Mouse (Mus musculus): ENCODE data around the gene Slc39a9. TPM values are rescaled to one million over a fixed set of nuclear protein-coding genes. Genes with fewer than 3 reads are reported as not detected.

Slc39a9 gene
- total RNA-seq, 2 experiments from 2014 or later = 15.3 to 18.3 TPM

- peak; percentile 45 to 72 for DNase-seq
These were observed 10.4 kb downstream of the Slc39a9 start for GRCm38 (mm10) chr12:80653951-80654658.

- DNase-seq = peak; percentile 11 to 17
These were observed 11.0 kb downstream of the Slc39a9 start for GRCm38 (mm10) chr12:80654659-80655025.

DNA sequence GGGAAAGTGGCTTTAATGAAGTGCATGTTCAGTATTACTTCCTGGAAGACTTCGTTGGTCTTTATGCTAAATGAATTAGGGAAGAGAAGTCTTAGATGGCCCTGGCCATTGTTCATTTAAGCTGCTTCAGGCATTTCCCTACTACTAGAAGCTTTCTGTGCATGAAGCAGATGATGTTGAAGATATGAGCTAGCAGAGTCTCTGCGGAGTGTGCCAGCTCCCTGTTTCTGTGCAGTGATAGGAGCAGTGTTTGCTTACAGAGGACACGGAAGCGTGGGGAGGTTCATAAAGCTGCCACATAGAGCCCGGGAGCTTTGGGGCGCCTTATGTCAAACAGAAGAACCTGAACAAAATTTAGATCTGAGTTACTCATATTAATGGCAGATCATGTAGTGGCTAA, 15.0 kb downstream of the Slc39a9 start:
- DNase-seq = no peak

GRCm38 (mm10) chr12:80662322-80662721, 18.6 kb downstream of the Slc39a9 start:
- DNase-seq = no peak

DNA sequence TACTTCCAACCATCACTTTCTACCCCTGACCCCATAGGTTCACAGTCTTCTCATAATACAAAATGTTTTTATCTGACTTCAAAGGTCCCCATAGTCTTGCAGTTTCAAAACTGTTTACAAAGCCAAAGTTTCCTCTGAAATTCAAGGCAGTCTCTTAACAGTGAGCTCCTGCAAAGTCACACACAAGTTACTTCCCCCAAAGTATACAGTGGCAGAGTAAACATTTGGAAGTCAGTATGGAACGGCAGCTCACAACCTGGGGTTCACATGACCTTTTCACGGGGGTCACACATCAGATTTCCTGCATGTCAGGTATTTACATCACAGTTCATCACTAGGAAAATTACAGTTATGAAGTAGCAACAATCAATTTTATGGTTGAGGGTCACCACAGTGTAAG, 20.3 kb downstream of the Slc39a9 start:
- DNase-seq = no peak

GRCm38 (mm10) chr12:80668391-80668790, 24.7 kb downstream of the Slc39a9 start:
- no peak for DNase-seq

DNA sequence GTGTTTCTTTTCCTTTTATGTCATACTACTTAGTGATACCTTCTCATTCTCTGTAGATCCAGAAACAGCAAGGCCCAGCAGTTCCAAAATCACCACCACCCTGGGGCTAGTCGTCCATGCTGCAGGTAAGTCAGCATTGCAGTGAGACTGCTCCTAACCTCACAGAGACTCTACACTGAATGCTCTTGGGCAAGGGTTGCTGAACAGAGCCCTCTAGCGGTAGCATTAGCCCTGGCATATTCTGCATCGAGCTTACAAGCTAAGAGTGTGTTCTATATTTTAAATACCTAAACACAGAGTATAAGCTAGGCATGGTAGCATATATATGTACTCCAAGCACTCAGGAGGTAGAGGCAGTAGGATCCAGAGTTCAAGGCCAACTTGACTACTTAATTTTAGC, 29.5 kb downstream of the Slc39a9 start:
- DNase-seq = peak; percentile 36 to 72

DNA sequence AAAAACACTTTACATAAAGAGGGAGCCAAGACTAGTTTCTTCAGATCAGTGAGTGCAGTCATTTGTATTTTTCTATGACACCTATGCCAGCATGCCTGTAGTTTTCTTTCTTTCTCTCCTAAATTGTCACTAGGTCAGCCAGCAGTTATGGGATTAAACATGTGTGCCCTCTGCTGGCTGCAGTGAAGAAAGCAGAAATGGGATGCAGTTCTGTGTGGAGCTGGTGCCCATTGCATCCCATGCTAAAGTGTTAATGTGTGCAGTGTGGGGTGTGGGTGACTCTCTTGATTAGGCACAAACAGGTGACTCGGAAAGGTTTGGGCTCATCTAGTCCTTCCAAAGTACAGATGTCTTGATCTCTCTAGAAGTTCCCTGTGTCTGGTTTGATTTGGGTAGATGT, 37.7 kb downstream of the Slc39a9 start:
- DNase-seq = peak in 1 of 2 experiments; percentile 44

- no peak for DNase-seq
These were observed 39.9 kb downstream of the Slc39a9 start for GRCm38 (mm10) chr12:80683554-80683953.

DNA sequence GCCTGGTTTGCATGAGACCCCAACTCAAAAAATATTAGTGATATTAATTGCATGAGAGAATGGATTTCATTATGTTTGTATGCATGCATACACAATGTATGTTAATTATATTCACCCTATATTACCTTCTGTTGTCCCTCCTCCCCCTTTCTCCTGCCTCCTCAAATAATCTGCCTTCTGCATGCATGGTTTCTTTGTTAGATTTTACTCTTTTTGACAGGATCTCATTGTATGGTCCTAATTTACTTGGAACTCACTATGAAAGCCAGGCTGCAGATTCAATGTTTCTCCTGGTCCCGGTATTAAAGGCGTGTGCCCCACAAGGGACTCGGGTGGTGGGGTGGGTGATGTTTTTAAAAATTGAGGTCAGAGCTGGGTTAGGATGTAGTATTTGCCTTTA, 40.6 kb downstream of the Slc39a9 start:
- DNase-seq = no peak

DNA sequence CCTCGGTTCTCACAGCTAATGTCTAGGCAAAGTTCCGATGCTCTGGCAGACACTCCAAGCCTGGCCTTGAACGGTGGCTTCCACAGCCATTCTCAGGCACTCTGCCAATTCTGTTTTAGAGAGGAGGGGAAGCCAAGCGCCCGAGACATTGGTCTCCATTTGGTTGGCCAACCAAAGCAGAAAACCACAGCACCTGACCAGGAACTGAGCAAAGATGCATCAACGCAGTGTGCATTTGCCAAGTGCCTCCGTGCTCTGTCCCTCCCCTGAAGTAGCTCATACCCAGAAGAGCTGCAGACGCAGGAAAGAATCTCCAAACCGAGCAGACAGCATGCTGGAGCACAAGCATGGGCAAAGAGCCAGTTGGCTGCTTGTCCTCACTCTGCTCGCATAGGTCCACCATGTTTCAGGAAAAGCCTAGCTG, 44.1 kb downstream of the Slc39a9 start:
- DNase-seq = peak; percentile 30 to 43

GRCm38 (mm10) chr12:80689696-80690095, 46.0 kb downstream of the Slc39a9 start:
- no peak for DNase-seq

DNA sequence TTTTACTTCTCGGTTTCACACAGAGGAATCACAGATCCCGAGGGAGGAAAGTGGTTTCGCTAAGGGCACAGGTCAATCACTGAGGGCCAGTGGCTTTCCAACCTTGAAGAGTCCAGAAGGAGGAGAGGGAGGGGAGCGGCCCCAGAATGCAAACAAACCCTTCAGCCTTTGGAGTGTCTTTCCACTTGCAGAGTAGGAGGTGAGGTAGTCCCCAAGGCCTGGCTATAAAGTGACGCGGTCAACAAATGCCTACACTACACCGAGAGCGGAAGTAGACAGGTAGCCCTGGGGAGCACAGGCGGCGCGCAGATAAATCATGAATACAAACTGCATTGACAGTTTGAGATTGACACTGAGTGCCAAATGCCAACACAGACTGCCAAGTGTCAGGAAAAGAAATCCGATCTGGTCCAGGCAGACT, 48.0 kb downstream of the Slc39a9 start:
- no peak for DNase-seq

- peak in 1 of 2 experiments; percentile 10 for DNase-seq
These were observed 48.7 kb downstream of the Slc39a9 start, which contains the start of gene Plekhd1 for GRCm38 (mm10) chr12:80692269-80692972. Gene Plekhd1 (plus strand): TSS chr12:80692591.

- DNase-seq = no peak
These were observed 50.0 kb downstream of the Slc39a9 start for GRCm38 (mm10) chr12:80693700-80694099.

DNA sequence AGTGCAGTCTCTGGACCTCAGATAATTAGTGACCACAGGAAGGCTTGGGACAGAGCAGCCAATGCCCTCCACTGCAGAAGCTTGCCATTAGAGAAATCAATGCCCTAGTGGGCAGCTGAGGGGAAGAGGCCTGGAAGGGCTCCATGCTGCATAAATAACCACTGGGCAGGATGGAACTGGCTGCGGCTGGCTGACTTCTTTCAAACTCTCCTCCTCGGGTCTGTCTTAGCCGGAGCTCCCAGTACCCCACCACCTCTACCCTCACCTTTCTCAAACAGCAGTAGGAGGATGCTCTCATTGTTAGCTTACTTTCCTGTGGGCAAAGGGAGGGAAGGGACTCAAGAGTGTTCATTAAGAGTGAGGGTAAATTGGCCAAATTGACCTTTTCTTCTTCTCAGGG, 51.3 kb downstream of the Slc39a9 start:
- no peak for DNase-seq

DNA sequence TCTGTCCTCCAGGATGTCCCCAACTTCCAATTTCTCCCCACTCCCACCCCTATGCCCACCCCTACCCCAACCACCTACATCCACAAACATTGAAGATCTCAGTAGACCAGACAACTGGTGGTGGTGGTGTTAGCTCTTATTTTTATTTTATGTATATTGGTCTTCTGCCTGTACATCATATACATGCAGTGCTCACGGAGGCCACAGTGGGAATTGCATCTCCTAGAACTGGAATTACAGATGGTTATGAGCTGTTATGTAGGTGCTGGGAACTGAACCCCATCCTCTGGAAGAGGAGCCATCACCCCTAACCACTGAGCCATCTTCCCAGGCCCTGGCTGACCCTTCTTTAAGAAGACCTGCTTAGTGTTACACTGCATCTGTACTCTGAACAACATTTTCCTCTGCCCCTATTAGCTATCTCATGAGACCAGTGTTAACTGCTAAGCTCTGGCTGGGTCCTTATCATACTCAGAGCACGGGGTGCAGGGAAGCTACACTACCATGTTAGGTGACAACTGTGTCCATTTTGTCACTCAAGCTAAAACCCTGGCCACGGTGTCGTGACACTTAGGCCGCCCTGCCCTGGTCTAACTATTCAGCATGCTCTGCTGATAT, 55.0 kb downstream of the Slc39a9 start:
- no peak for DNase-seq

DNA sequence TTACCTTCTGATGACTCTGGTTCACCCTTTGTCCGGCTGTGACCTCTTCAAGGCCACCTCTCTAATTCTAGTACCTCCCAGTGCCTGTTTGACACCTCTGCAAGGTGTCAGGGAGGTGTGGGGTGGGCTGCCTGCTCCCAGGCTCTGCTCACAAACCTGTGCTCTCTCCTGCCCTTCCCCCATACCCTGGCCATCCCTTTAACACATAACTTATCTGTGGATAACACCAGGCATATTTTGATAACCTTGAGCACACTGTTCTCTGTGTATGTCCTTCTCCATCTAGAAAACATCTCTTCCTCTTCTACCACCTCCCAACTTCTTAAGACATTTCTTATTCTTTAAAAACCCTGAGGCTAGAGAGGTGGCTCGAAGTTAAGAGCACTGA, 55.5 kb downstream of the Slc39a9 start:
- DNase-seq = no peak

DNA sequence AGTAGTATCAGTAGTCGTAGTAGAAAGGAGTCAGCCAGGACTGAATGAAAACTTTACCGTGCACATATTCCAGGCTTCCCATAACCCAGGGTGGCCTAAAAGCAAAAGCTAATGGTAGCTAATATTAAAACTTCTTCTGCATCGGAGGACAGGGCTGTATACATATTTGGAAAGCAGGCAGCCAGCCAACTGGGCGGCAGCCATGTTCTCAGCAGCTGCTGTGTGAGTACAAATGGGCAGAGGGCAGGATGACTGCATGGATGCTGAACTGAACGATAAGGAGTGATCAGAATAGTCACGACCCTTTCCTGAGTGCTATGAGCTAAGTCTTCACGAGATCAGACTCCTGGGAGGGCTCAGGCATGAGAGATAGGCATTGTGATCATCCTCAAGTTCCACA, 57.6 kb downstream of the Slc39a9 start:
- DNase-seq = peak in 1 of 2 experiments; percentile 21

DNA sequence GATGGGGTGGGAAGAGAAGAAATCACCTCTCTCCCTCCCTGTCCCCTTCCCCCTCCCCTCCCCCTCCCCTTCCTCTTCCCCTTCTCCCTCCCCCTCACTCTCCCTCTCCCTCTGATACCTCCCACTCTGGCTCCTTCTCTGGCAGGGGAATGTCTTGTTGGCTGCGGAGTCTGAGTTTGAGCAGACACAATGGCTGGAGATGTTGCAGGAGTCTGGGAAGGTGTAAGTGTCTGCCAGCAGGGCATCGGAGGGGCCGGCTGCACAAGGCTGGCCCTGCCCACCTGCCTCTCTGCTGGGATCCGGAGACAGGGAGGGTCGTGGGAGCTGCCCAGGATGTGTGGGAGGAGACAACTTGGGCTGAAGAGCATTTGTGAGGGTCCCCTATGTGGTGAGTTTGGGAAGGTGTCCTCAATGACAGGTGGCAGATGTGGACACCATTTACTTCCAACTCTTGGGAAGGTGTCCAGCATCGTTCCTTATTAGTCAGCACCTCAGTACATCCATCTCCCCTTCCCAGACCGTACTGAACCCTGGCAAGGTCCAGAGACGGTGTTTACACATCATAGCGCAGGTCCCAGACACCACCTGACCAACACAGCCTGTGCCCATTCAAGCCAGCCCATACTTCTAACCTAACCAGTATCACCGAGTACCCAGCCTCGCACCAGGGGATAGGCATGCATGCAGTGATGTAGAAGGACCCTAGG, 62.7 kb downstream of the Slc39a9 start:
- DNase-seq = no peak

DNA sequence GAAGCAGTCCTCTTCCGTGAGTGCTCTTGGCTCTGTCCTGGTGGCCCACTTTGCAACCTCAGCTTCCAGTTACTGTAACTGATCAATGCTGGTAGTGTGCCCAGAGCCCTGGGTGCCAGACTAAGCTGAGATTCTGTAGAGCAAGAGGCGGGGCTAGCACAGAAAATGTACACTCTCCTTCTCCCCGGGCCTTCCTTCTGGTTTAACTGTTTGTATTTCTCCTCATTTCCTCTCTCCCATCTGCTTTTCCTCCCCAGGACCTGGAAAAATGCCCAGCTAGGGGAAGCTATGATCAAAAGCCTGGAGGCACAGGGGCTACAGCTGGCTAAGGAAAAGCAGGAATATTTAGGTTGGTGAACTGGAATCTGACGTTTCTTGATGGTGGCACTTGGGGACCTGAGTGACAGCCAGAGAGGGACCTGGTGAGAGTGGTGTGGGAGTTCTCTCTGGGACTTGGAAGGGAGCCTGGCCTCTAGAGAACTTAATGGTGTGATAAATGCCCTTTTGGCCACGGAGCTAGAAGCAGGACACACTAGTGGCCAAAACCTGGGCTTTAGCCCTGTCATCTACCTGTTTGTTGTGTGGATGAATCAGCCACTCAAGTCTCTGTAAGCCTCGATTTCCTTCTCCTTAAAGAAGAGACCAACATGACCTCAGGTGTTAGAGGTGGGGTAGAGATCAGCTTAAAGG, 63.4 kb downstream of the Slc39a9 start:
- peak in 1 of 2 experiments; percentile 30 for DNase-seq

- DNase-seq = peak in 1 of 2 experiments; percentile 25
These were observed 72.2 kb downstream of the Slc39a9 start for GRCm38 (mm10) chr12:80715915-80716314.
